Mouse (Mus musculus): ENCODE measurements around the gene Mcm3. TPM values are rescaled to one million over a fixed set of nuclear protein-coding genes. Genes with fewer than 3 reads are reported as not detected.

Mcm3 gene
- polyA plus RNA-seq, 1 experiment from 2014 or later, result 140 TPM

DNA sequence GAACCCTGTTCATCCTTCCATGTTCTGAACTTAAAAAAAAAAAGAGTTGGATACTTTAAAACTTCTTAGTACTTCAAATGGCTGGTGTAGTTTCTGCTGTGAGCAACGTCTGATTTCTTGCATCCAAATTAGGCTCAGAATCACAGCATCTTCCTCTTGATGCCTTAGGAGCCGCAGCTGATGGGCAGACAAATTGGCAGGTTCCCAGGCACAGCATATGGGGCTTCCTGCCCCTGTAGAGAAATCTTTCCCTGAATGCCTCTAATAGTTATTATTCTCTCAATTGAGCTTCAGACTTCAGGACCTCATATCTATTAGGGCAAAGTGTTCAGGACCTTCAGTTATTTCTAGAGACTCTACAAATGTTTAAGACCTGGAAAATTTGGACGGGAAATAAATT lies 19.8 kb upstream of the Mcm3 start:
- WGBS, result 70% methylated on average over 3 of the region's 3 CpGs
- no peaks in the 10 kb centered on the region for H3K4me1 ChIP-seq (ENCODE audit: control insufficient read depth, insufficient read depth, low read length)

DNA sequence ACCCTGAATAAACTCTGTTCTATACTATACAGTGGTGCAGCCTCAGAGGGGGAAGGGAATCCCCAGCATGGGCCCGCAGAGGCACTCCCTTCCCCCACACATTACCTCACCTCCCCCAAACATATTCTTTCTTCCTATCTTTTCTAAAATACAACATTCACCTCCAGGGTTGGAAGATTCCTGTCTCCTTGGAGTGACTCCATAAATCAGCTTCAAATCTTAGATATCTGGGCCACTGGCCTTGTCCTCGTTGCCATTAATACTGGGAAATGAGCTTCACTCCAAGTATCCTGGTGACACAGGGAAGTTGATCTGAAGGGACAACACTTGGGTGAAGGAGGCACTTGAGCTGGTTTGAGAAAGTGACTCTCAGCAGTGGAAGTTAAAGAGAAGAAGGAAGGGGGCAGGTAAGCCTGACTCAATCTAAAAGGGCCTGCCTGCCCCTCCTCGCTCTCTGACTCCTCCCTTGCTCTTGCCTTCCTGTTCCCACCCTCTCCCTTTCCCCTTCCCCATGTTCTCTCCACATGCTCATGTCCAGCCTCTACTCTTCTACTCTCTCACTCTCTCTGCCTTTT lies 16.5 kb upstream of the Mcm3 start:
- Histone ChIP-seq H3K27ac (ENCODE audit: low read length) (no peak overlapping the region), H3K9ac (replicated peaks; ENCODE audit: low read depth, low read length) (no peak overlapping the region), H3K27me3 (ENCODE audit: control insufficient read depth, insufficient read depth, low read length) (no peaks in the 10 kb centered on the region), H3K4me2 (replicated peaks; ENCODE audit: low read depth, low read length) (no peak overlapping the region), H3K9me3 (ENCODE audit: control insufficient read depth, low read depth, low read length) (no peaks in the 10 kb centered on the region), H3K36me3 (ENCODE audit: control insufficient read depth, insufficient read depth, low read length) (no peaks in the 10 kb centered on the region), H3K4me3 (ENCODE audit: low read depth, low read length) (no peak overlapping the region), H3K4me1 (ENCODE audit: control insufficient read depth, insufficient read depth, low read length) (no peaks in the 10 kb centered on the region)
- 74% methylated on average over 3 of the region's 3 CpGs for WGBS
- no peak for ATAC-seq (ENCODE audit: insufficient number of reproducible peaks, insufficient read depth, low FRiP score, low read depth)

More for the DNA sequence above, 19.8 kb upstream of the Mcm3 start:
- Histone ChIP-seq H3K27me3 (ENCODE audit: control insufficient read depth, insufficient read depth, low read length) (no peaks in the 10 kb centered on the region), H3K4me3 (ENCODE audit: low read depth, low read length) (no peak overlapping the region), H3K9ac (replicated peaks; ENCODE audit: low read depth, low read length) (no peak overlapping the region), H3K27ac (ENCODE audit: low read length) (no peak overlapping the region), H3K9me3 (ENCODE audit: control insufficient read depth, low read depth, low read length) (no peaks in the 10 kb centered on the region), H3K4me2 (replicated peaks; ENCODE audit: low read depth, low read length) (no peak overlapping the region), H3K36me3 (ENCODE audit: control insufficient read depth, insufficient read depth, low read length) (no peaks in the 10 kb centered on the region)
- ATAC-seq (ENCODE audit: insufficient number of reproducible peaks, insufficient read depth, low FRiP score, low read depth), result no peak

DNA sequence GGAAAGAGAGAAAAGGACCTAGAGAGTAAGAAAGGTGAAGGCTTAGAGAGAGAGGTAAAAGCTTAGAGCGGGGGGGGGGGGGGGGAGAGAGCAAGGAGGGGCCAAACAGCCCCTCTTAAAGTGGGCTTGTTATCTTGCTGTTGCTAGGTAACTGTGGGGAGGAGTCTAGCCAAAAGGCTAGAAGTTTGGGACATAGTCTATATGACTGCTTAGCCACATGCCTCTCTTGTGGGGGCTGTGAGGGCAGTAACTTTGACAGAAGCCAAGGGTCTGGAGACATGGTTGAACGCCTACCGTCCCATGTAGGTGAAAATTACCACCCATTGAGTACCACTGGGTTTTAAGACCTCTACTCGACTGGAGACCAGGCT lies 13.0 kb upstream of the Mcm3 start:
- 86% methylated on average over 3 of the region's 4 CpGs for WGBS
- H3K4me1 ChIP-seq (ENCODE audit: control insufficient read depth, insufficient read depth, low read length), result no peaks in the 10 kb centered on the region
- no peaks in the 10 kb centered on the region for H3K9me3 ChIP-seq (ENCODE audit: control insufficient read depth, low read depth, low read length)

DNA sequence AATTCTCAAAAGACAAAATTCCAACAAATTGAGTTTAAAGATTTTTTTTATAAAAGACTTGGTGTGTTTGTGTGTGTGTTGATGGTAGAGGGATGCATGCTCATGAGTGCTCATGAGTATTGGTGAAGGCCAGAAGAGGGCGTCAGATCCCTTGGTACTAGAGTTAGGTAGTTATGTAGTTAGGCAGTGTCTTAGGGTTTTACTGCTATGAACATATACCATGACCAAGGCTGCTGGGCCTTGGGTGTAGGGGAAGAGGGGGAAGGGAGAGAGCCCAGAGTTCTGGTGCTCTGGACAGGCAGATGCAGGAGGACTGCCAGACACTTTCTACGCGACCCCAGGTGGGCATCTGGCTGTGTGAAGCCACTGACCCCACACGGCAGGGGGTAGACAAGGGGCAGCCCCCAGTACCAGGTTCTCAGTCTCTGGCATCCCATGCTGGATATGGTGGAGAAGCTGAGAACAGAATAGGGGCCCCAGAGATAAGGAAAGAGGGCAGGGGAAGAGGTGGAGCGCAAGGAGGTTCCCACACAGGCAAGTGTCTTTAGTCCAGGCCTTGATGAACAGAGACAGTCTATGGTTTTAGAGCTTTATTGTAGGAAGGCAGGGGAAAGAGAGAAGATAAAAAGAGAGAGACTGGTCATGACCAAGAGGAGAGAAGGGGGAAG lies 12.5 kb upstream of the Mcm3 start:
- WGBS, result 79% methylated on average over 5 of the region's 5 CpGs
- ATAC-seq (ENCODE audit: insufficient number of reproducible peaks, insufficient read depth, low FRiP score, low read depth), result no peak
- Histone ChIP-seq H3K36me3 (ENCODE audit: control insufficient read depth, insufficient read depth, low read length) (no peaks in the 10 kb centered on the region), H3K4me2 (replicated peaks; ENCODE audit: low read depth, low read length) (no peak overlapping the region), H3K9ac (replicated peaks; ENCODE audit: low read depth, low read length) (no peak overlapping the region), H3K4me3 (ENCODE audit: low read depth, low read length) (no peak overlapping the region), H3K4me1 (ENCODE audit: control insufficient read depth, insufficient read depth, low read length) (no peaks in the 10 kb centered on the region), H3K27ac (ENCODE audit: low read length) (no peak overlapping the region), H3K27me3 (ENCODE audit: control insufficient read depth, insufficient read depth, low read length) (no peaks in the 10 kb centered on the region), H3K9me3 (ENCODE audit: control insufficient read depth, low read depth, low read length) (no peaks in the 10 kb centered on the region)

More for the DNA sequence above, 13.0 kb upstream of the Mcm3 start:
- ATAC-seq (ENCODE audit: insufficient number of reproducible peaks, insufficient read depth, low FRiP score, low read depth), result no peak
- no peak overlapping the region for H3K4me3 ChIP-seq (ENCODE audit: low read depth, low read length)
- no peak overlapping the region for H3K9ac ChIP-seq (replicated peaks; ENCODE audit: low read depth, low read length)
- H3K27me3 ChIP-seq (ENCODE audit: control insufficient read depth, insufficient read depth, low read length), result no peaks in the 10 kb centered on the region
- H3K36me3 ChIP-seq (ENCODE audit: control insufficient read depth, insufficient read depth, low read length), result no peaks in the 10 kb centered on the region
- H3K4me2 ChIP-seq (replicated peaks; ENCODE audit: low read depth, low read length), result no peak overlapping the region
- H3K27ac ChIP-seq (ENCODE audit: low read length), result no peak overlapping the region

DNA sequence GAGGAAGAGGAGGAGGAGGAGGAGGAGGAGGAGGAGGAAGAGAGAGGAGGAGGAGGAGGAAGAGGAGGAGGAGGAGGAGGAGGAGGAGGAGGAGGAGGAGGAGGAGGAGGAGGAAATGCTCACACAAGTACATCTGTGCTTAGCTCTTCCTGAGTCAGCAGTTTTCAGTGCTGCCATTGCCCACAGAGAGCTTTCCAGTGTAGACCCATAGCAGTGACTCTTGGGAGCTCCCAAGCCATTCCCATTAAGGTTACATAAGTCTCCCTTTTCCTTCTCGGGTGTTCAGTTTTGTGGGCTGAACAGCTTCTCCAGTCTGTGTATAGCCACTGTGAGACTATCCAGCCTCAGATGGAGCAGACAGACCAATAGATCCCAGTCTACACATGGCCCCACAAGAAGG lies 10.4 kb upstream of the Mcm3 start:
- Histone ChIP-seq H3K4me1 (ENCODE audit: control insufficient read depth, insufficient read depth, low read length) (no peaks in the 10 kb centered on the region), H3K4me2 (replicated peaks; ENCODE audit: low read depth, low read length) (no peak overlapping the region), H3K9me3 (ENCODE audit: control insufficient read depth, low read depth, low read length) (no peaks in the 10 kb centered on the region), H3K27me3 (ENCODE audit: control insufficient read depth, insufficient read depth, low read length) (no peaks in the 10 kb centered on the region), H3K9ac (replicated peaks; ENCODE audit: low read depth, low read length) (no peak overlapping the region), H3K36me3 (ENCODE audit: control insufficient read depth, insufficient read depth, low read length) (no peaks in the 10 kb centered on the region), H3K27ac (ENCODE audit: low read length) (no peak overlapping the region), H3K4me3 (ENCODE audit: low read depth, low read length) (no peak overlapping the region)
- ATAC-seq (ENCODE audit: insufficient number of reproducible peaks, insufficient read depth, low FRiP score, low read depth), result no peak
- 85% methylated on average over 1 of the region's 1 CpGs for WGBS

DNA sequence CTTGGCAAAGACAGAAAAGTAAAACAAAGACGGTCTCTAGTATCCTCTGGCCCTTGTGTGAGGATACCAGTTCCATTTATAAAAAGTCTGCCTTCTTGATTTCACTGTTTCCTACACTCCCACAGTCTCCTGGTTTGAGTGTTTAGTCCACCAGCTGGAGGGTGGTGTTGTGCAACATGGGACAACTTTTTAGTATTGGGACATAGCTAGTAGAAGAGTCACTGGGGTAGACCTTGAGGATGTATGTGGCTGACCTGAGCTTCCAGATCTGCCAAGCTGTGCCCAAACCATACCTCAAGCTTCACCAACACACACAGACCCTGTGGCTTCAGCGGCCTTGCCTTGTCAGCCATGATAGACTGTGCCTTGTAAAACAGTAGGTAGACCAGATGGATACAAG lies 7.9 kb upstream of the Mcm3 start:
- WGBS, result 74% methylated on average over 2 of the region's 2 CpGs
- Histone ChIP-seq H3K4me2 (replicated peaks; ENCODE audit: low read depth, low read length) (no peak overlapping the region), H3K36me3 (ENCODE audit: control insufficient read depth, insufficient read depth, low read length) (no peaks in the 10 kb centered on the region), H3K4me1 (ENCODE audit: control insufficient read depth, insufficient read depth, low read length) (no peaks in the 10 kb centered on the region), H3K4me3 (ENCODE audit: low read depth, low read length) (no peak overlapping the region), H3K27ac (ENCODE audit: low read length) (no peak overlapping the region), H3K9me3 (ENCODE audit: control insufficient read depth, low read depth, low read length) (no peaks in the 10 kb centered on the region), H3K9ac (replicated peaks; ENCODE audit: low read depth, low read length) (no peak overlapping the region), H3K27me3 (ENCODE audit: control insufficient read depth, insufficient read depth, low read length) (no peaks in the 10 kb centered on the region)
- no peak for ATAC-seq (ENCODE audit: insufficient number of reproducible peaks, insufficient read depth, low FRiP score, low read depth)

DNA sequence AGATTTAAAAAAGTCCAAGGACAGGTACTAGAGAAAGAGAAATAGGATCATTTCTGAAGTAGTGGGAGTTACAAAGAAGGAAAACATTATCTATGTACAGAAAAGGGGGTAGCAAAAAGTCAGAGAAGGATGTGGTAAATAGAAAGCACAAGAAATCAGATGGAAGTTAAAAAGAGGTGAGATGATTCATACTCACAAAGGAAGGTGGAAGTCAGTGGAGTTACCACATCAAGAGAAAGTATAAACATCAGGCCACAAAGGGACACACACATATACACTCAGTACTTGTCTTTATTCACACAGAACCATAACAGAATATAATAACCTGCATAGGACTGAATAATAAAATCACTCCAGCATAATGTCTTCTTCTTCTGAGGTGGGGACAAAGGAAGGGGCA lies 4.9 kb upstream of the Mcm3 start:
- Histone ChIP-seq H3K4me3 (ENCODE audit: low read depth, low read length) (no peak overlapping the region), H3K4me2 (replicated peaks; ENCODE audit: low read depth, low read length) (no peak overlapping the region), H3K27ac (ENCODE audit: low read length) (no peak overlapping the region), H3K9ac (replicated peaks; ENCODE audit: low read depth, low read length) (no peak overlapping the region), H3K9me3 (ENCODE audit: control insufficient read depth, low read depth, low read length) (no peaks in the 10 kb centered on the region), H3K36me3 (ENCODE audit: control insufficient read depth, insufficient read depth, low read length) (no peaks in the 10 kb centered on the region), H3K4me1 (ENCODE audit: control insufficient read depth, insufficient read depth, low read length) (no peaks in the 10 kb centered on the region), H3K27me3 (ENCODE audit: control insufficient read depth, insufficient read depth, low read length) (no peaks in the 10 kb centered on the region)
- ATAC-seq (ENCODE audit: insufficient number of reproducible peaks, insufficient read depth, low FRiP score, low read depth), result no peak

DNA sequence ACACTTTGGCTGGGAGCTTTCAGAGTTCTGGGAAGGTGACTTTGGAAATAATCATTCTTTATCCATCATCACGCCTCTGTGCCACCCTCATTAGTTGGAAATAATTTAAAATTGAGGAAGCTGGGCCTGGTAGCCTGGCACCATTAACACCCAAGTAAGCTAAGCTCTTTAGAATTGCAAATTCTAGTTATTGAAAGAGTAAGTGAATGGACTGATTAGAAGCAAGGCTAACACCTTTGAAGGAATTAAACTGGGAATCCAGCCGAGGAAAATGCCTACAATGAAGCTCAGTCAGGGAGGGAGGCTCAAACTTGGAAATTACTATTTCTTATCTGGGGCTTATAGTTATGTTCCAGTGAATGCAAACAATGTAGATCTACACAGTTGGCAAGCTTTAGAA lies 3.8 kb upstream of the Mcm3 start:
- 73% methylated on average over 2 of the region's 2 CpGs for WGBS
- Histone ChIP-seq H3K9ac (replicated peaks; ENCODE audit: low read depth, low read length) (no peak overlapping the region), H3K36me3 (ENCODE audit: control insufficient read depth, insufficient read depth, low read length) (no peaks in the 10 kb centered on the region), H3K9me3 (ENCODE audit: control insufficient read depth, low read depth, low read length) (no peaks in the 10 kb centered on the region), H3K4me1 (ENCODE audit: control insufficient read depth, insufficient read depth, low read length) (no peaks in the 10 kb centered on the region), H3K4me3 (ENCODE audit: low read depth, low read length) (no peak overlapping the region), H3K27me3 (ENCODE audit: control insufficient read depth, insufficient read depth, low read length) (no peaks in the 10 kb centered on the region), H3K27ac (ENCODE audit: low read length) (no peak overlapping the region), H3K4me2 (replicated peaks; ENCODE audit: low read depth, low read length) (no peak overlapping the region)
- no peak for ATAC-seq (ENCODE audit: insufficient number of reproducible peaks, insufficient read depth, low FRiP score, low read depth)

DNA sequence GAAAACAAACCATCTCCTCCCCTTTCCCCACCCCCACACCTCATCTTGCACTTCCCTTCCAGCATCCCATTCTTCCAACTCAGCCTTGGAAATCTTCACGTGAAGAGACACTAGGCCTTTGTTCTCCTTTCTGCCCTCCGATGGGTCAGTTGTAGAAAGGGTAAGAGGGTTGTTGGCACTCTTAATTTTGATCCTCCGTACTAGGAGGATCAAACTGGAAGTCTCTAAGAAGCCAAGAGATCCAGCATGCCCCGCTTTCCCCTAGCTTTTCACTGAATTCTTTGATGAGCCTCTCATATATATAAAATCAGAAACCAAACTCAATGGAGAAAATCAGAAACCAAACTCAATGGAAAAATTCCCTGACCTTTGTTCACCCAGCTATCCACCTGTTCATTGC lies 3.4 kb upstream of the Mcm3 start:
- 72% methylated on average over 4 of the region's 4 CpGs for WGBS
- no peak overlapping the region for H3K4me2 ChIP-seq (replicated peaks; ENCODE audit: low read depth, low read length)
- no peak overlapping the region for H3K9ac ChIP-seq (replicated peaks; ENCODE audit: low read depth, low read length)
- H3K9me3 ChIP-seq (ENCODE audit: control insufficient read depth, low read depth, low read length), result no peaks in the 10 kb centered on the region
- H3K4me1 ChIP-seq (ENCODE audit: control insufficient read depth, insufficient read depth, low read length), result peaks cover 4% of the 10 kb centered on the region; the same call in 1 of the 2 replicates
- no peak overlapping the region for H3K27ac ChIP-seq (ENCODE audit: low read length)
- ATAC-seq (ENCODE audit: insufficient number of reproducible peaks, insufficient read depth, low FRiP score, low read depth), result no peak
- H3K27me3 ChIP-seq (ENCODE audit: control insufficient read depth, insufficient read depth, low read length), result no peaks in the 10 kb centered on the region
- H3K4me3 ChIP-seq (ENCODE audit: low read depth, low read length), result no peak overlapping the region
- no peaks in the 10 kb centered on the region for H3K36me3 ChIP-seq (ENCODE audit: control insufficient read depth, insufficient read depth, low read length)
